Mouse (Mus musculus) stomach, postnatal 0 days (tissue): Measurements from ENCODE around the gene Ap1g1.

ENCODE experiments used
- CTCF ChIP-seq: IDR thresholded peaks from 2 replicates; pipeline ENCODE4 v1.5.1; 2016; ENCODE audit warnings: antibody characterized with exemption, low read depth, mild to moderate bottlenecking, moderate library complexity
- EP300 ChIP-seq: optimal IDR thresholded peaks from 2 replicates; pipeline ENCODE3; 2016; ENCODE audit warnings: antibody characterized with exemption

- TF ChIP-seq CTCF (no peak), EP300 (no peak)
Observed at GRCm38 (mm10) chr8:109760221-109760620, 18.1 kb upstream of the Ap1g1 start.
